Mouse (Mus musculus) ES-E14 (cell line): Measurements from ENCODE around the gene Clasp2. TPM values are rescaled to one million over a fixed set of nuclear protein-coding genes. Genes with fewer than 3 reads are reported as not detected.
A peak's percentile ranks its signal among the peaks of the same experiment; 100 is the strongest.

Source experiments
- DNase-seq: peaks from one replicate; pipeline ENCODE4 v3.0.0-alpha.2; 2013; ENCODE audit warnings: low read depth, low spot score
- H3K27ac ChIP-seq: 2 replicates; pipeline ENCODE4 v1.5.1; 2012; ENCODE audit warnings: low read depth, mild to moderate bottlenecking, low read length, moderate library complexity, mixed read lengths; ENCODE audit not compliant: poor library complexity, insufficient read depth, severe bottlenecking
- H3K36me3 ChIP-seq: 2 replicates; pipeline ENCODE4 v1.6.1; 2012; ENCODE audit warnings: mild to moderate bottlenecking, low read length, moderate library complexity, mixed read lengths; ENCODE audit not compliant: control insufficient read depth, poor library complexity, insufficient read depth, severe bottlenecking
- H3K4me1 ChIP-seq, 2 experiments: fragments of 150-350 bp in 1 of 2; sonication (generic) in 1 of 2; 2 replicates each; pipeline ENCODE4 v1.6.1; 2012; ENCODE audit warnings: low read length in 2 of 2, mild to moderate bottlenecking in 1 of 2, mixed read lengths in 1 of 2; ENCODE audit not compliant: control insufficient read depth in 2 of 2, insufficient read depth in 2 of 2, poor library complexity in 1 of 2
- H3K4me3 ChIP-seq, 2 experiments: fragments of 150-350 bp in 1 of 2; sonication (generic) in 1 of 2; 2 replicates each; pipeline ENCODE4 v1.5.1; 2012; ENCODE audit warnings: low read length in 2 of 2, low read depth in 1 of 2, mild to moderate bottlenecking in 1 of 2, mixed read lengths in 1 of 2; ENCODE audit not compliant: insufficient read depth in 1 of 2, poor library complexity in 1 of 2, severe bottlenecking in 1 of 2
- H3K9ac ChIP-seq: 2 replicates; pipeline ENCODE4 v1.6.1; 2012; ENCODE audit warnings: low read depth, mild to moderate bottlenecking, low read length, mixed read lengths; ENCODE audit not compliant: poor library complexity, insufficient read depth, severe bottlenecking
- H3K9me3 ChIP-seq: fragments of 150-350 bp; sonication (generic); 2 replicates; pipeline ENCODE4 v1.6.1; 2012; ENCODE audit warnings: low read depth, mild to moderate bottlenecking, low read length; ENCODE audit not compliant: control insufficient read depth, insufficient read depth
- CHD2 ChIP-seq: IDR thresholded peaks from 2 replicates; pipeline ENCODE4 v1.6.1; 2014; ENCODE audit warnings: mild to moderate bottlenecking, low read depth, low read length, inconsistent platforms
- HCFC1 ChIP-seq: IDR thresholded peaks from 2 replicates; pipeline ENCODE4 v1.6.1; 2012; ENCODE audit warnings: low read length, inconsistent platforms, borderline replicate concordance; ENCODE audit not compliant: insufficient read depth
- MAFK ChIP-seq: IDR thresholded peaks from 2 replicates; pipeline ENCODE4 v1.6.1; 2014; ENCODE audit warnings: mild to moderate bottlenecking, low read depth, low read length, inconsistent platforms; ENCODE audit not compliant: insufficient read depth
- ZC3H11A ChIP-seq: IDR thresholded peaks from 2 replicates; pipeline ENCODE4 v1.6.1; 2012; ENCODE audit warnings: low read depth, mild to moderate bottlenecking, inconsistent platforms, low read length, borderline replicate concordance
- ZNF384 ChIP-seq: IDR thresholded peaks from 2 replicates; pipeline ENCODE4 v1.6.1; 2012; ENCODE audit warnings: low read depth, low read length, inconsistent platforms
- in situ Hi-C, 2 experiments: fragments of 600-800 bp; cut with MboI; formaldehyde crosslinking; loops; one replicate each; pipeline ENCODE4 v1.15.1; 2025; ENCODE audit warnings: low sequenced_read_pairs in 2 of 2, inconsistent platforms in 1 of 2; ENCODE audit not compliant: unreplicated experiment in 2 of 2
- total RNA-seq: library from RNA; depleted of rRNA; stranded (reverse); fragments of 300-350 nt; gene quantifications from 2 replicates; pipeline ENCODE4 v1.2.3, GENCODE M21; 2012

The Clasp2 gene
- total RNA-seq, 1 experiment = 35.5 TPM

DNA sequence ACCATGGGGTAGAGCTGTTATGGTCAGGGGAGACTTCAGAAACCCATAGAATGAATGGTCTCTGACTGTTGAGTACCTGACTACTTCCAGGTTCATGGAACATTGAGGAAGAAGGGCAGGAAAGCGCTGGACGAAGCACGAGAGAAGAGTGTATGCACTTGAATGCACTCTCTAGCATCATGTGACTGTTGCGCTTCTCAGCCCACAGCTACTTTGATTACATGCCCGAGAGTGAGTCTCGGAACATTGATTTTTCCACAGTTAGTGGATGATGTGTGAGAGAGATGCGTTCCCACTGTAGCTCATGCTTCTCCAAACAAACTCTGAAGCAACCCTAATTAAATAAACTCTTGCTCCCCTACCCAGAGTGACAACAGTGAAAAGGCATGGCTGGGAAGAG, 92.2 kb downstream of the Clasp2 start:
- no peak overlapping the region for H3K27ac ChIP-seq
- H3K9me3 ChIP-seq = no peaks in the 10 kb centered on the region
- in situ Hi-C loops = no loop called here
- peaks cover 2% of the 10 kb centered on the region; the same call in 1 of the 2 replicates for H3K36me3 ChIP-seq
- no peak for TF ChIP-seq ZC3H11A
- no peak for TF ChIP-seq ZNF384
- no peak for TF ChIP-seq HCFC1
- no peak for TF ChIP-seq MAFK
- H3K4me1 ChIP-seq = no peaks in the 10 kb centered on the region
- no peak for DNase-seq
- H3K9ac ChIP-seq = no peak overlapping the region
- no peak overlapping the region for H3K4me3 ChIP-seq

DNA sequence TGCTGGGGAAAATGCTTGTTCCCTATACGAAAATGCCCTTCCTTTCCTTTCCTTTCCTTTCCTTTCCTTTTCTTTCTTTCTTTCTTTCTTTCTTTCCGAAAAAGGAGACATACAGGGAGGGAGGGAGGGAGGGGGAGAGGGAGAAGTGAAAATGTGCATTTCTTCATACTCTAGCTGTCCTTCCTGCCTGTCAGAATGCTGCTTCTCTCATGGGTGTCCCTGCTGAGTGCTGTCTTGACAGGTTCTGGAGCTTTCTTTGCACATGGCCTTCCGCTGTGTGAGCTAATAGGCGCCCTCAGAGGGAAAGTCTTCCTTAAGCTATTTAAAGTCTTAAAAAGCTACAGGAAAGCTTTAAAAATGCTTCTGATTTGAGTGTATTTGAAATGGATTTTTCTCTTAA, 95.7 kb downstream of the Clasp2 start:
- no peak overlapping the region for H3K27ac ChIP-seq
- H3K4me1 ChIP-seq = no peaks in the 10 kb centered on the region
- DNase-seq = no peak
- in situ Hi-C loops = no loop called here
- no peak overlapping the region for H3K9ac ChIP-seq
- peaks cover 2% of the 10 kb centered on the region; the same call in 1 of the 2 replicates for H3K36me3 ChIP-seq
- H3K9me3 ChIP-seq = no peaks in the 10 kb centered on the region
- H3K4me3 ChIP-seq = no peak overlapping the region
- no peak for TF ChIP-seq MAFK
- no peak for TF ChIP-seq CHD2
- no peak for TF ChIP-seq HCFC1
- TF ChIP-seq ZC3H11A = no peak

DNA sequence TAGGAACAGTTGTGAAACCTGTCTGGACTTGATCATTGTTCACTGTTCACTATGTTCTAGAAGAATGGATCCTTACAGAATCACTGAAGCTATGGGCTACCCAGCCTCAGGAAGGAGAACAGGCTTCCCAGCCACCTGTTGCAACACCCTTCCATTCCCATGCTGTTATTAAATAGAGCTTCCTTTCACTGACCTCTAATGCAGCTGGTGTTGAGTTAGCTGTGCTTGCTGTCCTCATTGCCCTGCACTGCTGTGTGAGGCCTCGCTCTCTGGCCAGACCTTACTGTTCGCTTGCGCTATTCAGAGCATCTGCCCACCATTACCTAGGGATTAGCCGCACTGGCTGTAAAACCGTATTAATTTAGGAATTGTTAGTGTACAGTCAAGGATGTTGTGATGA, 96.2 kb downstream of the Clasp2 start:
- Histone ChIP-seq H3K36me3 (peaks cover 2% of the 10 kb centered on the region; the same call in 1 of the 2 replicates), H3K9me3 (no peaks in the 10 kb centered on the region), H3K27ac (peak overlapping the region; percentile 8; the same call in 1 of the 2 replicates), H3K4me1 (no peaks in the 10 kb centered on the region), H3K4me3 (no peak overlapping the region), H3K9ac (no peak overlapping the region)
- in situ Hi-C loops = no loop called here
- TF ChIP-seq ZNF384 = no peak
- no peak for TF ChIP-seq ZC3H11A
- no peak for TF ChIP-seq CHD2
- no peak for TF ChIP-seq HCFC1
- TF ChIP-seq MAFK = no peak
- DNase-seq = no peak

DNA sequence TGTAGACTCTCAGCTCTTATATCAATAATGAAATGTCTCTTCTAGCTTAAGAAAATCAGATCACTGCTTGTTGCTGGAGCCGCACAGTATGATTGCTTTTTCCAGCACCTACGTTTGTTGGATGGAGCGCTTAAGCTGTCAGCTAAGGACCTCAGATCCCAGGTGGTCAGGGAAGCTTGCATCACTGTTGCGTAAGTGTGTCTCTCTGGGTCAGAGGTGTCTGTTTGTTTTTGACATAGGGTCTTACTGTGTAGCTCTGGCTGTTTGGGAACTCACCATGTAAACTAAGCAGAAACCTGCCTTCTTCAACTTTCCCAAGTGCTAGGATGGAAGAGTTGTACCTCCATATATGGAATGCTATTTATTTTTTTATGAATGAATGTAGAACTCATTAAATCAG, 102.8 kb downstream of the Clasp2 start:
- H3K4me3 ChIP-seq = no peak overlapping the region
- no peaks in the 10 kb centered on the region for H3K4me1 ChIP-seq
- TF ChIP-seq MAFK = no peak
- TF ChIP-seq ZC3H11A = no peak
- TF ChIP-seq ZNF384 = no peak
- no peak for TF ChIP-seq HCFC1
- TF ChIP-seq CHD2 = no peak
- DNase-seq = no peak
- H3K36me3 ChIP-seq = peaks cover 4% of the 10 kb centered on the region
- no peak overlapping the region for H3K27ac ChIP-seq
- H3K9me3 ChIP-seq = no peaks in the 10 kb centered on the region
- in situ Hi-C loops = no loop called here
- H3K9ac ChIP-seq = no peak overlapping the region

DNA sequence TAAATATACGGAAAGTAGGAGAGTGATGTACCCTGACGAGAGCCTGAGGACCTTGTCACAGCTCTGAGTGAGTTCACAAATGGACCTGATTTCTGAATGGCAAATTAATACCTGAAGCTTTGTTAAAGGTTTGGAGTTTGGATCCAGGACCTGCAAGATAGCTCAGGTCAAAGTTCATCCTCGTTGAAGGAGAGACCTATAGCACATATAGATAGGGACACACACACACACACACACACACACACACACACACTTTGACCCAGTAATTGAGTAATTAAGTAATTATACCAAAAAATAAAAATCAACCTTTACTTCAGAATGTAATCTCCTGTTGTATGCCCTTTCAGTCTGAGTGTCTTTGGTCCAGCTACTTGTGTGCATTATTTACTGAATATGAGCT, 114.2 kb downstream of the Clasp2 start:
- in situ Hi-C loops = no loop called here
- Histone ChIP-seq H3K27ac (no peak overlapping the region), H3K36me3 (peaks cover 3% of the 10 kb centered on the region; the same call in 1 of the 2 replicates), H3K4me1 (no peaks in the 10 kb centered on the region), H3K9ac (no peak overlapping the region), H3K9me3 (no peaks in the 10 kb centered on the region), H3K4me3 (no peak overlapping the region)
- TF ChIP-seq CHD2 (no peak), HCFC1 (no peak), ZC3H11A (no peak), ZNF384 (no peak), MAFK (no peak)
- no peak for DNase-seq
